Mouse (Mus musculus) liver, embryonic 14.5 days (tissue): ENCODE results near the gene Hip1. TPM values are rescaled to one million over a fixed set of nuclear protein-coding genes. Genes with fewer than 3 reads are reported as not detected.

Experiments used
- ATAC-seq: fragments of 200-750 bp; cut with Nextera tagmentation; 2 replicates; pipeline ENCODE4 v1.8.0; 2017; ENCODE audit warnings: moderate number of reproducible peaks, mild to moderate bottlenecking, moderate library complexity; ENCODE audit not compliant: insufficient read depth
- DNase-seq, 3 experiments: peaks; one replicate each; pipeline ENCODE4 v3.0.0-alpha.2; 2012 to 2013; ENCODE audit warnings: low read depth in 3 of 3, low spot score in 3 of 3
- H3K27ac ChIP-seq: fragments of 300-500 bp; sonication (generic); 2 replicates; pipeline ENCODE4 v1.5.1; 2014; ENCODE audit warnings: moderate library complexity, mild to moderate bottlenecking, control low read depth, inconsistent platforms
- H3K27me3 ChIP-seq: fragments of 300-500 bp; sonication (generic); 2 replicates; pipeline ENCODE4 v1.6.1; 2014; ENCODE audit warnings: mild to moderate bottlenecking, low read length, moderate library complexity; ENCODE audit not compliant: control insufficient read depth, insufficient read depth
- H3K36me3 ChIP-seq: fragments of 300-500 bp; sonication (generic); replicated peaks from 2 replicates; pipeline ENCODE4 v1.6.1; 2014; ENCODE audit warnings: low read depth; ENCODE audit not compliant: control insufficient read depth, insufficient read depth
- H3K4me1 ChIP-seq, 2 experiments: fragments of 200-500 bp in 1 of 2; fragments of 300-500 bp in 1 of 2; sonication (generic) in 1 of 2; replicated peaks; 2 replicates each; pipeline ENCODE4 v1.6.1; 2012 to 2014; ENCODE audit warnings: antibody characterized with exemption in 1 of 2, inconsistent platforms in 1 of 2, low read length in 1 of 2; ENCODE audit not compliant: control insufficient read depth in 2 of 2, insufficient read depth in 2 of 2
- H3K4me2 ChIP-seq: fragments of 300-500 bp; sonication (generic); 2 replicates; pipeline ENCODE4 v1.6.1; 2014; ENCODE audit warnings: low read depth, mild to moderate bottlenecking, control low read depth, moderate library complexity
- H3K4me3 ChIP-seq, 2 experiments: fragments of 200-500 bp in 1 of 2; fragments of 300-500 bp in 1 of 2; sonication (generic) in 1 of 2; 2 replicates each; pipeline ENCODE4 v1.5.1; 2012 to 2014; ENCODE audit warnings: low read depth in 2 of 2, low read length in 2 of 2, mild to moderate bottlenecking in 2 of 2, control low read depth in 1 of 2, inconsistent platforms in 1 of 2, moderate library complexity in 1 of 2; ENCODE audit not compliant: insufficient read depth in 1 of 2
- H3K9ac ChIP-seq: fragments of 300-500 bp; sonication (generic); replicated peaks from 2 replicates; pipeline ENCODE4 v1.6.1; 2014; ENCODE audit warnings: mild to moderate bottlenecking, control low read depth, moderate library complexity
- H3K9me3 ChIP-seq: fragments of 300-500 bp; sonication (generic); 2 replicates; pipeline ENCODE4 v1.6.1; 2016; ENCODE audit warnings: low read length, mixed read lengths; ENCODE audit not compliant: control insufficient read depth
- CTCF ChIP-seq: IDR thresholded peaks from 2 replicates; pipeline ENCODE4 v1.5.1; 2016; ENCODE audit warnings: antibody characterized with exemption, low read depth, control low read depth
- EP300 ChIP-seq: IDR thresholded peaks from 2 replicates; pipeline ENCODE4 v1.6.1; 2016; ENCODE audit warnings: antibody characterized with exemption, low read depth
- WGBS: fragments of 180-500 bp; shearing (Covaris S2); extraction: QIAGEN DNeasy Blood & Tissue Kit; methylation state at CpG from one replicate; pipeline ENCODE4 v1.1.7; 2014; ENCODE audit not compliant: insufficient replicate concordance; 5-methylcytosine and 5-hydroxymethylcytosine counted together
- polyA plus RNA-seq, 2 experiments: library from polyadenylated mRNA; depleted of rRNA in 1 of 2; stranded (reverse) in 1 of 2; unstranded in 1 of 2; fragments of >200 nt; fragmentation: Nextera tagmentation in 1 of 2; extraction: Ambion mirVana in 1 of 2; gene quantifications; 2 replicates each; pipeline versions ENCODE4 v1.2.1 to v1.2.3; 2012 to 2014

Gene Hip1
- polyA plus RNA-seq, 2 experiments, result 2.2 to 2.8 TPM

- Histone ChIP-seq H3K27ac (no peak overlapping the region), H3K36me3 (peaks cover 72% of the 10 kb centered on the region), H3K27me3 (no peaks in the 10 kb centered on the region), H3K9me3 (no peaks in the 10 kb centered on the region), H3K4me1 (no peaks in the 10 kb centered on the region), H3K4me3 (no peak overlapping the region), H3K9ac (no peak overlapping the region), H3K4me2 (no peak overlapping the region)
- TF ChIP-seq EP300 (no peak), CTCF (no peak)
- WGBS, result 92% methylated on average over 10 of the region's 10 CpGs
- no peak for ATAC-seq
- DNase-seq, result no peak
Measured at GRCm38 (mm10) chr5:135381356-135381925, 163.5 kb downstream of the Hip1 start.

- H3K4me2 ChIP-seq, result no peak overlapping the region
Measured at GRCm38 (mm10) chr5:135380681-135381080, 164.2 kb downstream of the Hip1 start.

GRCm38 (mm10) chr5:135376341-135376740, 168.6 kb downstream of the Hip1 start:
- no peaks in the 10 kb centered on the region for H3K9me3 ChIP-seq
- H3K27ac ChIP-seq, result no peak overlapping the region
- TF ChIP-seq CTCF (no peak), EP300 (no peak)
- WGBS, result 58% methylated on average over 2 of the region's 2 CpGs
- no peak overlapping the region for H3K4me3 ChIP-seq
- ATAC-seq (no peak), DNase-seq (no peak)
- H3K27me3 ChIP-seq, result no peaks in the 10 kb centered on the region
- H3K4me2 ChIP-seq, result no peak overlapping the region
- peaks cover 55% of the 10 kb centered on the region for H3K36me3 ChIP-seq
- H3K4me1 ChIP-seq, result no peaks in the 10 kb centered on the region
- H3K9ac ChIP-seq, result no peak overlapping the region

More at GRCm38 (mm10) chr5:135380681-135381080, 164.2 kb downstream of the Hip1 start:
- ATAC-seq (no peak), DNase-seq (no peak)
- no peak overlapping the region for H3K27ac ChIP-seq
- TF ChIP-seq EP300 (no peak), CTCF (no peak)
- no peak overlapping the region for H3K9ac ChIP-seq
- H3K4me1 ChIP-seq, result no peaks in the 10 kb centered on the region
- H3K36me3 ChIP-seq, result peaks cover 76% of the 10 kb centered on the region
- H3K4me3 ChIP-seq, result no peak overlapping the region
- no peaks in the 10 kb centered on the region for H3K9me3 ChIP-seq
- no peaks in the 10 kb centered on the region for H3K27me3 ChIP-seq
- WGBS, result 87% methylated on average over 4 of the region's 4 CpGs

- no peak overlapping the region for H3K9ac ChIP-seq
- H3K36me3 ChIP-seq, result peaks cover 45% of the 10 kb centered on the region
- TF ChIP-seq EP300, result no peak
- TF ChIP-seq CTCF, result no peak
- no peak overlapping the region for H3K4me3 ChIP-seq
- H3K4me1 ChIP-seq, result peaks cover 2 to 5% of the 10 kb centered on the region in 2 experiments; a peak in 2 of 4 replicates
- no peak overlapping the region for H3K4me2 ChIP-seq
- ATAC-seq (no peak), DNase-seq (no peak)
- no peaks in the 10 kb centered on the region for H3K9me3 ChIP-seq
- no peaks in the 10 kb centered on the region for H3K27me3 ChIP-seq
- 75% methylated on average over 8 of the region's 8 CpGs for WGBS
- H3K27ac ChIP-seq, result no peak overlapping the region
Measured at GRCm38 (mm10) chr5:135375167-135375566, 169.8 kb downstream of the Hip1 start.

GRCm38 (mm10) chr5:135373601-135374000, 171.3 kb downstream of the Hip1 start:
- Histone ChIP-seq H3K9ac (no peak overlapping the region), H3K4me1 (peaks cover 5 to 7% of the 10 kb centered on the region in 2 experiments; a peak in 3 of 4 replicates), H3K27me3 (no peaks in the 10 kb centered on the region), H3K4me3 (no peak overlapping the region), H3K4me2 (no peak overlapping the region), H3K36me3 (peaks cover 36% of the 10 kb centered on the region), H3K9me3 (no peaks in the 10 kb centered on the region), H3K27ac (no peak overlapping the region)
- no peak for ATAC-seq
- DNase-seq, result no peak
- WGBS, result 81% methylated on average over 5 of the region's 5 CpGs
- TF ChIP-seq CTCF, result peak; percentile 41
- no peak for TF ChIP-seq EP300
